Mouse (Mus musculus) CD8-positive naive resting alpha-beta T cell, adult 57 days (primary cell): ENCODE data around the gene Gm26897. TPM values are rescaled to one million over a fixed set of nuclear protein-coding genes. Genes with fewer than 3 reads are reported as not detected.

Source experiments
- total RNA-seq: library from RNA; stranded (reverse); gene quantifications from one replicate; pipeline ENCODE4 v1.2.4, GENCODE M21; 2023

Gene Gm26897
- total RNA-seq = not detected

DNA sequence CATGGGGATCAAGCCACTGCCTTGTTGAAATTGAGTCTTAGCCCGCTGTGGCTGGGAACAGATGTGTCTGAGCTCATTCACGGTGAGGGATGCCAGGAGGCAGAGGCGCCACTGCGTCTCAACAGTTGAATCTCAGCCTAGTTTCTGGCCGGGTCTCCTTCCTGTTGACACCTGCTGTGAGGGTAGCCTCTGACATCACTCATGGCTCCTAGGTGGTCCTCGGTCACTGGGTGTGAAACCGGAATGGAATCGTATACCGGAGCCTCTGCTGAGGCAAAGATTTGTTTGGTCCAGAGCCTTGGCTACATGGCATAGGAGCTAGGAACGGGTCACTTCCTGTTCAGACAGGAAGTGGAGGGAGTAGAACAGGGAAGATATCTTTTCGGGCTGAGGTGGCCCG, at the start of gene Gm26897:
Gene Gm26897, plus strand, starts transcription at position 74 of the 400 bp plus-strand sequence.

